Mouse (Mus musculus) stomach, postnatal 0 days (tissue): ENCODE results near the gene Il13ra1.

Experiments used
- CTCF ChIP-seq: IDR thresholded peaks from 2 replicates; pipeline ENCODE4 v1.5.1; 2016; ENCODE audit warnings: antibody characterized with exemption, low read depth, mild to moderate bottlenecking, moderate library complexity
- EP300 ChIP-seq: optimal IDR thresholded peaks from 2 replicates; pipeline ENCODE3; 2016; ENCODE audit warnings: antibody characterized with exemption

DNA sequence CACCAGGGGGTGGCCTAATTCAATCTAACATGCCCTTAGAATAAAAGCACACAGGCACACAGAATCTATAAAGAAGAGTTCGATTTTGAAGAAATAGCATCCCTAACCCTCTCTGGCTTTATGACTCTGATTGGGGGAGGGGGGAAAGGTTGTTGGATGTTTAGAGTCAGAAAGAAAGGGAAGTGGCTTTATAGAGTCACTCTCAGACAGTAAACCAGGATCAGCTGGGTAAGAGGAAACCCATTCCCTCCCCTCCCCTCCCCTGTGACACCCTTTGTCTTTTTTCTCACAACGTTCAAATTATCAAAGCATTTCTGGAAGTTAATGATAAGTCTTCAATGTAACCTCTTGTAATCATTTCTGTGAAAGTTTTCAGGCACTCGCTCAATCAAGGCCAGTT, 3.3 kb upstream of the Il13ra1 start:
- peak; percentile 21; the same call in 1 of the 2 replicates for TF ChIP-seq CTCF
- no peak for TF ChIP-seq EP300
